Mouse (Mus musculus) liver, embryonic 14.5 days (tissue): ENCODE data around the gene Lrrc36.

Experiments
- CTCF ChIP-seq: IDR thresholded peaks from 2 replicates; pipeline ENCODE4 v1.5.1; 2016; ENCODE audit warnings: antibody characterized with exemption, low read depth, control low read depth
- EP300 ChIP-seq: IDR thresholded peaks from 2 replicates; pipeline ENCODE4 v1.6.1; 2016; ENCODE audit warnings: antibody characterized with exemption, low read depth

DNA sequence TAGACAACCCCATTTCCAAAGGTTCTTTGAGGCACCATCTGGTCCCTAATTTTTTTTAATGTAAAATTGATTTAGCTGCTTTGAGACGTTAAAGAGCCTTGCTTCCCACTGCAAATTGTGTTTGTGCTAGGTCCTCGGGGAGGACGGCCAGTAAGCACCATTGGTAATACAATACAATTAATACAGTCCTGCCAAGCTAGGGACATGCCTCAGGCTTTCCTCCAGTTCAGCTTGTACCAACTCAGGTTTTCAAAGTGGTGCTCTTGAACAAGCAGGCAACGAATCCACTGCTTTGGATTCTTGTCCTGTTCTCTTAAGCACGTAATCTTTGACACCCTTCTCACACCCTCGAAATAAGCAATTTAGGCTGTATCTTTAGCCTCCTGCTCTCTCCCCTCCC is 19.6 kb downstream of the Lrrc36 start:
- TF ChIP-seq CTCF (no peak), EP300 (no peak)
